Mouse (Mus musculus) embryonic facial prominence, embryonic 11.5 days (tissue): Measurements from ENCODE around the gene Iqschfp. TPM values are rescaled to one million over a fixed set of nuclear protein-coding genes. Genes with fewer than 3 reads are reported as not detected.

Experiments
- ATAC-seq: fragments of 200-750 bp; cut with Nextera tagmentation; replicated peaks from 2 replicates; pipeline ENCODE4 v1.8.0; 2017; ENCODE audit warnings: low read depth; ENCODE audit not compliant: insufficient number of reproducible peaks, low FRiP score, low TSS enrichment
- DNase-seq: peaks from one replicate; pipeline ENCODE4 v3.0.0-alpha.2; 2015; ENCODE audit warnings: low spot score
- H3K27ac ChIP-seq: fragments of 300-500 bp; sonication (generic); replicated peaks from 2 replicates; pipeline ENCODE4 v1.5.1; 2014; ENCODE audit warnings: mild to moderate bottlenecking, low read depth, low read length, control low read depth
- H3K27me3 ChIP-seq: fragments of 300-500 bp; sonication (generic); 2 replicates; pipeline ENCODE4 v1.6.1; 2014; ENCODE audit warnings: mild to moderate bottlenecking, low read length, moderate library complexity, mixed read lengths; ENCODE audit not compliant: control insufficient read depth, insufficient read depth
- H3K36me3 ChIP-seq: fragments of 300-500 bp; sonication (generic); replicated peaks from 2 replicates; pipeline ENCODE4 v1.6.1; 2014; ENCODE audit warnings: low read depth, mild to moderate bottlenecking, low read length, moderate library complexity, mixed read lengths; ENCODE audit not compliant: control insufficient read depth, insufficient read depth
- H3K4me1 ChIP-seq: fragments of 300-500 bp; sonication (generic); 2 replicates; pipeline ENCODE4 v1.6.1; 2014; ENCODE audit warnings: low read length, mixed read lengths; ENCODE audit not compliant: control insufficient read depth, insufficient read depth
- H3K4me2 ChIP-seq: fragments of 300-500 bp; sonication (generic); 2 replicates; pipeline ENCODE4 v1.6.1; 2014; ENCODE audit warnings: low read depth, mild to moderate bottlenecking, control low read depth, low read length, moderate library complexity
- H3K4me3 ChIP-seq: fragments of 300-500 bp; sonication (generic); 2 replicates; pipeline ENCODE4 v1.5.1; 2014; ENCODE audit warnings: low read depth, low read length, control low read depth
- H3K9ac ChIP-seq: fragments of 300-500 bp; sonication (generic); replicated peaks from 2 replicates; pipeline ENCODE4 v1.6.1; 2014; ENCODE audit warnings: mild to moderate bottlenecking, control low read depth, low read length
- H3K9me3 ChIP-seq: fragments of 300-500 bp; sonication (generic); replicated peaks from 2 replicates; pipeline ENCODE4 v1.6.1; 2016; ENCODE audit warnings: mild to moderate bottlenecking, low read length, inconsistent platforms, mixed read lengths; ENCODE audit not compliant: control insufficient read depth
- WGBS: fragments of 180-500 bp; shearing (Covaris S2); extraction: QIAGEN DNeasy Blood & Tissue Kit; methylation state at CpG from one replicate; pipeline ENCODE4 v1.1.7; 2014; 5-methylcytosine and 5-hydroxymethylcytosine counted together
- polyA plus RNA-seq: library from polyadenylated mRNA; unstranded; fragments of >200 nt; fragmentation: Nextera tagmentation; extraction: Ambion mirVana; gene quantifications from 2 replicates; pipeline ENCODE4 v1.2.1, GENCODE M21; 2014

Gene Iqschfp
- polyA plus RNA-seq, 1 experiment from 2014 or later = 0.87 TPM

GRCm38 (mm10) chr3:68662386-68662785, 770.4 kb downstream of the Iqschfp start:
- 83% methylated on average over 5 of the region's 5 CpGs for WGBS

GRCm38 (mm10) chr3:68664337-68664736, 772.3 kb downstream of the Iqschfp start:
- DNase-seq (no peak), ATAC-seq (no peak)

More at GRCm38 (mm10) chr3:68662386-68662785, 770.4 kb downstream of the Iqschfp start:
- H3K4me3 ChIP-seq = no peak overlapping the region
- H3K27me3 ChIP-seq = no peaks in the 10 kb centered on the region
- H3K4me2 ChIP-seq = no peak overlapping the region
- ATAC-seq = no peak
- no peak overlapping the region for H3K9ac ChIP-seq
- no peak overlapping the region for H3K27ac ChIP-seq
- no peaks in the 10 kb centered on the region for H3K36me3 ChIP-seq
- no peaks in the 10 kb centered on the region for H3K4me1 ChIP-seq
- H3K9me3 ChIP-seq = no peaks in the 10 kb centered on the region
- no peak for DNase-seq

DNA sequence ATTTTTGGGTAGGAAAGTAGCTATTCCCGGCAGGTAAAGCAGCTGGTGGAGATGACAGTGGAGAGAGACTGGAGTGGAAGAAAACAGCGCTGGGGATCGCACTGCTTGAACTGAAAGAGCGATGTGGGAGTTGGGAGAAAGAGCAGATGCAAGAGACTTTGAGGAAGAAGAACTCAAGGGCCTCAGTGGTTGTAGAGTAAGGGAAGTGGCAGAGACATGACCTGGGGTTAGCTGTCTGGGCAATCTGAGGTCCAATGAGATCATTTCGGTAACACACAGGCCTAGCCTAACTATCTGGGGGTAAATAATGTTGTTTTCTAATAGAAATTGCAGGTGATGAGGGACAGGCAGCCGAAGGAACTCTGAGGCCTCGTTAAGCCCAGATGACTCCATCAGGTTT, 774.3 kb downstream of the Iqschfp start:
- no peaks in the 10 kb centered on the region for H3K36me3 ChIP-seq
- WGBS = 82% methylated on average over 7 of the region's 7 CpGs
- no peak overlapping the region for H3K27ac ChIP-seq
- H3K4me1 ChIP-seq = no peaks in the 10 kb centered on the region
- H3K9me3 ChIP-seq = no peaks in the 10 kb centered on the region
- ATAC-seq = no peak
- H3K9ac ChIP-seq = no peak overlapping the region
- no peak for DNase-seq
- H3K4me2 ChIP-seq = no peak overlapping the region
- H3K27me3 ChIP-seq = no peaks in the 10 kb centered on the region
- H3K4me3 ChIP-seq = no peak overlapping the region

More at GRCm38 (mm10) chr3:68664337-68664736, 772.3 kb downstream of the Iqschfp start:
- Histone ChIP-seq H3K4me1 (no peaks in the 10 kb centered on the region), H3K27ac (no peak overlapping the region), H3K9ac (no peak overlapping the region), H3K4me2 (no peak overlapping the region), H3K9me3 (no peaks in the 10 kb centered on the region), H3K27me3 (no peaks in the 10 kb centered on the region), H3K36me3 (no peaks in the 10 kb centered on the region), H3K4me3 (no peak overlapping the region)
- 84% methylated on average over 6 of the region's 6 CpGs for WGBS

DNA sequence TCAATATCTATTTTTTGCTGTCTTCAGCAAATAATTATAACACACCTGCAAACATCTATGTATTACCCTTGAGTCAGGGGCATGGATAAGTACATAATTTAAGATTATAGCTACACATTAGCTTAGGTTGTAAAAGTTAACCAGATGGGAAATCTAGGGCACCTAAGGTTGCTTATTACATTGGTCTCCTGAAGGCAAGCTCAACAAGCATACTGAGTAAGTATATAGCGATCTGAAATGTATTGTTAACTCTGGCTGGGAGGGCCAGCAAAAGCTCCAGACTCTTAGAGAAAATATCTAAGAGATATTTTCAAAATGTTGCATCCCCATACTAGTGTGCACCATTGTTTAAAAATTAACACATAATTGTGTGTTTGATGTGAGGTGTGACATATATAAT, 775.8 kb downstream of the Iqschfp start:
- Histone ChIP-seq H3K9ac (no peak overlapping the region), H3K27me3 (no peaks in the 10 kb centered on the region), H3K4me1 (no peaks in the 10 kb centered on the region), H3K27ac (no peak overlapping the region), H3K4me2 (no peak overlapping the region), H3K9me3 (no peaks in the 10 kb centered on the region), H3K4me3 (no peak overlapping the region), H3K36me3 (no peaks in the 10 kb centered on the region)
- no peak for DNase-seq
- ATAC-seq = no peak
- WGBS = 88% methylated on average over 1 of the region's 1 CpGs

DNA sequence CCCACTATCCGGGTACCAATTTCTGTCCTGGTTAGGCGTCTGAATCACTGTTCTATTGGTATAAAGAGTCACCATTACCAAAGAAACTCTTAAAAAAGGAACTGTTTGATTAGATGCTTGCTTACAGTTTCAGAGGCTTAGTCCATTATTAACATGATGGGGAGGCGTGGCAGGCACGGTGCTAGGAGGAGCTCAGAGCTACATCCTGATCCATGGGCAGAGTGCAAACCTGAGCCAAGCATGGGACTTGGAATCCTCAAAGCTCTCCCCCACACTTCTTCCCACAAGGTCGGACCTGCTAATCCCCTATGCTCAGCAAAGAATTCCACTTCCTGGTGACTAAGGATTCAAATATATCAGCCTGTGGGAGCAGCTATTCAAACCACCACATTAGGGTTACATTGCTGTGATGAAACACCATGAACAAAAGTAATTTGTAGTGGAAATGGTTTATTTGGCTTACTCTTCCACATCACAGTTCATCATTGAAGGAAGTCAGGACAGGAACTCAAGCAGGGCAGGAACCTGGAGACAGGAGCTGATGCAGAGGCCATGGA, 777.5 kb downstream of the Iqschfp start:
- 83% methylated on average over 5 of the region's 5 CpGs for WGBS
- Histone ChIP-seq H3K27ac (no peak overlapping the region), H3K9ac (no peak overlapping the region), H3K4me3 (no peak overlapping the region), H3K27me3 (no peaks in the 10 kb centered on the region), H3K36me3 (no peaks in the 10 kb centered on the region), H3K4me2 (no peak overlapping the region), H3K4me1 (no peaks in the 10 kb centered on the region), H3K9me3 (no peaks in the 10 kb centered on the region)
- ATAC-seq (no peak), DNase-seq (no peak)

- 59% methylated on average over 2 of the region's 2 CpGs for WGBS
- Histone ChIP-seq H3K27me3 (no peaks in the 10 kb centered on the region), H3K27ac (no peak overlapping the region), H3K4me2 (no peak overlapping the region), H3K9ac (no peak overlapping the region), H3K9me3 (no peaks in the 10 kb centered on the region), H3K4me3 (no peak overlapping the region), H3K36me3 (no peaks in the 10 kb centered on the region), H3K4me1 (no peaks in the 10 kb centered on the region)
- DNase-seq (no peak), ATAC-seq (no peak)
These were observed 782.7 kb downstream of the Iqschfp start for GRCm38 (mm10) chr3:68674721-68675120.

- Histone ChIP-seq H3K4me3 (no peak overlapping the region), H3K27ac (no peak overlapping the region), H3K4me2 (no peak overlapping the region), H3K27me3 (no peaks in the 10 kb centered on the region), H3K36me3 (no peaks in the 10 kb centered on the region), H3K9me3 (no peaks in the 10 kb centered on the region), H3K4me1 (no peaks in the 10 kb centered on the region), H3K9ac (no peak overlapping the region)
- DNase-seq (no peak), ATAC-seq (no peak)
- 85% methylated on average over 12 of the region's 12 CpGs for WGBS
These were observed 783.3 kb downstream of the Iqschfp start for GRCm38 (mm10) chr3:68675216-68675835.
